Mouse (Mus musculus) embryonic facial prominence, embryonic 10.5 days (tissue): ENCODE results near the gene Nfix. TPM values are rescaled to one million over a fixed set of nuclear protein-coding genes. Genes with fewer than 3 reads are reported as not detected.

Experiments
- DNase-seq: peaks from one replicate; pipeline ENCODE4 v3.0.0-alpha.2; 2017; ENCODE audit warnings: low spot score
- H3K27ac ChIP-seq: fragments of 300-500 bp; sonication (generic); replicated peaks from 2 replicates; pipeline ENCODE4 v1.5.1; 2016; ENCODE audit warnings: mild to moderate bottlenecking
- H3K27me3 ChIP-seq: fragments of 300-500 bp; sonication (generic); replicated peaks from 2 replicates; pipeline ENCODE4 v1.6.1; 2016; ENCODE audit warnings: low read depth, mild to moderate bottlenecking; ENCODE audit not compliant: poor library complexity, severe bottlenecking
- H3K36me3 ChIP-seq: fragments of 300-500 bp; sonication (generic); replicated peaks from 2 replicates; pipeline ENCODE4 v1.6.1; 2016; ENCODE audit warnings: mild to moderate bottlenecking, moderate library complexity
- H3K4me1 ChIP-seq: fragments of 300-500 bp; sonication (generic); 2 replicates; pipeline ENCODE4 v1.6.1; 2016
- H3K4me3 ChIP-seq: fragments of 300-500 bp; sonication (generic); 2 replicates; pipeline ENCODE4 v1.5.1; 2016; ENCODE audit warnings: mild to moderate bottlenecking, moderate library complexity
- H3K9me3 ChIP-seq: fragments of 300-500 bp; sonication (generic); 2 replicates; pipeline ENCODE4 v1.6.1; 2016; ENCODE audit warnings: mild to moderate bottlenecking
- WGBS: fragments of 180-500 bp; shearing (Covaris S2); methylation state at CpG from one replicate; pipeline ENCODE4 v1.1.7; 2016; 5-methylcytosine and 5-hydroxymethylcytosine counted together
- polyA plus RNA-seq: library from polyadenylated mRNA; unstranded; fragments of >200 nt; fragmentation: Nextera tagmentation; extraction: Ambion mirVana; gene quantifications from 2 replicates; pipeline ENCODE4 v1.2.1, GENCODE M21; 2016

The Nfix gene
- polyA plus RNA-seq, result 0.29 and 0.77 TPM in 2 replicates

DNA sequence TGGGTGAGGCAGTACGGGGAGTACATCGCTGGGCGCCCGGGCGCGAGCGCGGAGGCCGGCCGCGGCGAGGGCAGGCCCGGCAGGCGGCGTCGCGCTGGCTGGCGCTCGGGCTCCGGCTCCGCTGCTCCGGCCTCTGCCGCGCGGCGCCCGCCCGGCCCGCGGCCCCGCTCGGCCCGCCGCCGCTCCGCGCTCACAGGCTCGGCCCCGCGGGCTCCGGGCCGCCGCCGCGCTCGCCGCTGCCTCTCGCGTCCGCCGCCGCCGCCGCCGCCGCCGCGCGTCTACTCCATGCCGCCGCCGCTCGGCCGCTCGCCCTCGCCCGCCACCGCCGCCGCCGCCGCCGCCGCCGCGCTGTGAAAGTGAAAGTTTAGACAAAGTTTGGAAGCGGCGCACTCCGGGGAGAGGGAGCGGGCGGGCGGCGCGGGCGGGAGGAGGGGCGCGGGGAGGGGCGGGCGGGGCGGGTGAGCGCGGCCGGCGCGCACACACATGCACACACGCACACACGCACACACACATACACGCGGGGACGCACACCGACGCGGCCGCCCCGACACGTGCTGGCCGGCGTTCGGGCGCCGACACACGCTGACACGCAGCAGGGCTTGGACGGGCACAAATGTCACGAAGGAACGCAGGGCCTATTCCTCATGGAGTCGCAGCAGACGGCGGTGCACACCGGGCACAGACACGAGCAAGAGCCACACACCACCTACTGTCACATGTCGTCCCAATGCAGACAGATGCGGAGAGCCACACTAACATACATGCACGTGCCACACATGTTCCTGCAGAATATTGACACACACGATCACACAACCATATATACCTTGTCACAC lies at the start of gene Nfix:
TSS of gene Nfix (minus strand) at position 346 of the 833 bp plus-strand sequence.
- WGBS, result 19% methylated on average over 105 of the region's 125 CpGs
- peak; percentile 67 for DNase-seq
- H3K4me1 ChIP-seq, result peaks cover 18% of the 10 kb centered on the region
- no peaks in the 10 kb centered on the region for H3K36me3 ChIP-seq
- peaks cover 97% of the 10 kb centered on the region for H3K27me3 ChIP-seq
- peak within 1 kb of the TSS; percentile 25 for H3K27ac ChIP-seq
- H3K4me3 ChIP-seq, result peak within 1 kb of the TSS; percentile 59
- no peaks in the 10 kb centered on the region for H3K9me3 ChIP-seq

DNA sequence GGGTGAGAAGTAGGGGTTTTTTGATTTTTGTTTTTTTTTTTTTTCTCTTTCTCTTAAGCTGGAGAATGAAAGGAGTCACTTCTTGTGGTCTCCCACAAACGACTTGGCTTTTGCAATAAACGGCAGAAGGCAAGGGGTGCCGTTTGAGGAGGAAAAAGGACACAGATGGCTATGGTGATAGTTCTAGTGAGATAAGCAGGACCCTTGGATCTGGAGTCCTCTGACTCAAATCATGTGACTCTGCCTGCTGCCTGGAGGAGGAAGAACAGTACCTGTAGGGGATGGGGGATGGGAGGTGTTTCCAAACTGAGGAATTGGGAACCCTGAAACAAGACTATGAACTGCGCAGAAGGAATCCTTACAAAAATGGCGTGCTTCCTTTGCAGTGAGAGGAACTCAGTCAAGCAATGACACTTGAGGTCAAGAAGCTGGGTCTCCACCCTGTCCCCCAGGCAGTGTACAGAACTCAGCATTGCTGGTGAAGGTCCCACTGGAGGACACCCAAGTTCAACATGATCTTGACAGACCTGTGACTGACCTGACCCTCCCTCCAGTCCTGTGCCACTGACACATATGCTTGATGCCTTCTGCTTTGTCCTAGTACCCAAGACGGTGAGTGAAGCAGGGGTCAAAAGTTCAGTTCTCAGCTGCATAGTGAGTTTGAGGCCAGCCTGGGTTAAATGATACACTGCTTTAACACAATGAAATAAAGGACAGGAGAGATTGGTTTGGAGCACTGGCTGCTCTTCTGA lies 47.7 kb upstream of the Nfix start:
- no peak for DNase-seq
- WGBS, result 54% methylated on average over 6 of the region's 6 CpGs
- Histone ChIP-seq H3K27ac (peak overlapping the region; percentile 98), H3K9me3 (no peaks in the 10 kb centered on the region), H3K36me3 (peaks cover 33% of the 10 kb centered on the region), H3K27me3 (no peaks in the 10 kb centered on the region), H3K4me1 (peaks cover 37% of the 10 kb centered on the region), H3K4me3 (peak overlapping the region; percentile 99)

DNA sequence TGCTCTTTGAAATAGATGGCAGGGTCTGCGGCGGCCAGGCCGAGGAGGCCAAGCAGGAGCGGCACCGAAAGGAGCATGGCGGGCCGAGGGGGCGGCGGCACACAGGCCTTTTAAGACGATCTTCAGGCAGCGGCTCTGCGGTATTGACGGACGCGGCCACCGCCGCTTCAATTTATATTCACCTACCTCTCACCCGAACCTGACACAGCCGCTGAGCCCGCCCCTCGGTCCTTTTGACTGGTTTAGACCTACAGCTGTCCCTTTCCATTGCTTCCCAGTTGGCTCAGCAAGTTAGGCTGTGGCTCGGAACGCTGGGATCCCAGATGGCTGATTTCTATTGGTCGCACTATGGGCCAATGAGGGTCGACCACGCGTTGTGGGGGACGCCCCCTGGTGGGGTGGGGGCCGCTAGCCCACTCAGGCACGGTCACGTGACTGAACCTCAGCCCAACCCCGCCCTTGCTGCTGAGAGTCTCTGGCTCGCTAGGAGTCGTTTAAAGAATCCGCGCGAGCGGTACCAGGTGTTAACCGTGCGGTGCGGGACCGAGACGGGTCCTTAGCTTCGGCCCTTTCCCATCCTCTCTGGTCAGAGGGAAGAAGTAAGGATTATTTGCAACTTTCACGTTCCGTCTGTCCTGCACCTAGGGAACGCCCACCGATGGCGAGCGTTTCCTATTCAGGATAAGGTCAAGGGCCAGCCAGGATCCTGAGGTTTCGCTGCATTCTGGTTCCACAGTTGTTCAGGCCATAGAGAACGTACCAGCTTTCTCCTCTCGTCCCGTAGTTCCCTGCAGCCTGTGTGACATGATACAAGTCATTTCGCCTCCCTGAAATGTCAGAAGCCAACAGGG lies 46.8 kb upstream of the Nfix start, which contains the start of gene Calr:
TSS of gene Calr (minus strand) at position 213 of the 851 bp plus-strand sequence.
- Histone ChIP-seq H3K4me3 (peak within 1 kb of the TSS; percentile 99), H3K4me1 (peaks cover 39% of the 10 kb centered on the region), H3K27ac (peak within 1 kb of the TSS; percentile 98), H3K36me3 (peaks cover 42% of the 10 kb centered on the region), H3K9me3 (no peaks in the 10 kb centered on the region), H3K27me3 (no peaks in the 10 kb centered on the region)
- WGBS, result under 1% methylated on average over 55 of the region's 55 CpGs
- peak; percentile 100 for DNase-seq

DNA sequence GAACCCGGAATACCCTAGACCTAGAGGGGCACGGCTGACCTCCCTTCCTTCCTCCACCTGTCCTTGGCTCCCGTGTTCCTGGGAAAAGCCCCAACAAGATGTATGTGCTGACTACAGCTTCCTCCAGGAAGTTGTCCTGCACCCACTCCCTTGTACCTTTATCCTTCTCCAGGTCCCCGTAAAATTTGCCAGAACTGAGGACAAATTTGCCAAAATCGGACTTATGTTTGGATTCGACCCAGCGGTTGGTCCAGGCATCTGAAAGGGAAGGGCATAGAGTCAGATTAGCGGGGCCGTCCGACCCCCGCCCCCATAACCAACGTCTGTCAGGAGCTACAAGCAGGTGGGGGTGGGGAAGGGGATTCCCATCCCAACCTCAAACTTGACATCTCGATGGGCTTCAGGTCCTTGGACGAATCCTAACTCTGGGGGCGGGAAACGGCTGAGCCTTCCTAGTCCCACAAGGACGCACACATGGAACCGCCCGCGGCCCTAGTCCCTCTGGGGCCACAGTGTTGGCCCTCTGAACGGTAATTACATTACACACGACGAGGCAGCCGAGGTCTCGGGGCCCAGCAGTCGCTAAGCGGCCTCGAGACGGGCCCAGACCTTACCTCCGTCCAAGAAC lies 46.1 kb upstream of the Nfix start:
- peaks cover 39% of the 10 kb centered on the region for H3K4me1 ChIP-seq
- WGBS, result under 1% methylated on average over 30 of the region's 30 CpGs
- peaks cover 50% of the 10 kb centered on the region for H3K36me3 ChIP-seq
- no peaks in the 10 kb centered on the region for H3K9me3 ChIP-seq
- peak overlapping the region; percentile 98 for H3K27ac ChIP-seq
- no peaks in the 10 kb centered on the region for H3K27me3 ChIP-seq
- DNase-seq, result no peak
- H3K4me3 ChIP-seq, result peak overlapping the region; percentile 99

DNA sequence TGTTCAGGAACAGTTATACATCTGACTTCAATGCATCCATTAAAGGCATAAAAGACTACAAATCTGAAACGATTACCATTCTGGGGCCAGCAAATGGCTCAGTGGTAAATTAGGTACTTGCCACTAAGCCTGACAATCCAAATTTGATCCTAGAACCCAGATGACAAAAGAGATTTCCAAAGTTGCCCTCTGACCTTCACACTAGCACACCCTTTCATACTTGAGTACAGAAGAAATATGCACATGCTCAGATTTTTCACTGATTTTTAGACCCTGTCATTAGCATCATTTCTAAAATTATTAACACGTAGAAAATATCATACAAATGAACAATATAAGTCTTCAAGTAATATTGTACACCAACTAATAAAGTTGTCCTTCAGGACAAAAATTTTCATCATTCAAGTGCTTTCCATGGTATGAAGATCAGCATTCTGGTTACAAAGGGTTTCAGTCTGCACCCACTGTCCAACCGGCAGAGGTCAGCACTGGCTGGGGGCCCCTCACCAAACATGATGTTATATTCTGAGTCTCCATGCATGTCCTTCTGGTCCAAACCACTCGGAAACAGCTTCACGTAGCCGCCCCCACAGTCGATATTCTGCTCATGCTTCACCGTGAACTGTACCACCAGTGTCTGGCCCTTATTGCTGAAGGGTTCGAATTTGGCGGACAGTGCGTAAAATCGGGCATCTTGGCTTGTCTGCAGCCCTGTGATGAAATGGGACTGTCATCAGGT lies 45.4 kb upstream of the Nfix start:
- Histone ChIP-seq H3K4me3 (peak overlapping the region; percentile 99), H3K4me1 (peaks cover 39% of the 10 kb centered on the region), H3K27ac (peak overlapping the region; percentile 98), H3K27me3 (no peaks in the 10 kb centered on the region), H3K36me3 (peaks cover 53% of the 10 kb centered on the region), H3K9me3 (no peaks in the 10 kb centered on the region)
- DNase-seq, result peak; percentile 63
- 20% methylated on average over 12 of the region's 12 CpGs for WGBS

DNA sequence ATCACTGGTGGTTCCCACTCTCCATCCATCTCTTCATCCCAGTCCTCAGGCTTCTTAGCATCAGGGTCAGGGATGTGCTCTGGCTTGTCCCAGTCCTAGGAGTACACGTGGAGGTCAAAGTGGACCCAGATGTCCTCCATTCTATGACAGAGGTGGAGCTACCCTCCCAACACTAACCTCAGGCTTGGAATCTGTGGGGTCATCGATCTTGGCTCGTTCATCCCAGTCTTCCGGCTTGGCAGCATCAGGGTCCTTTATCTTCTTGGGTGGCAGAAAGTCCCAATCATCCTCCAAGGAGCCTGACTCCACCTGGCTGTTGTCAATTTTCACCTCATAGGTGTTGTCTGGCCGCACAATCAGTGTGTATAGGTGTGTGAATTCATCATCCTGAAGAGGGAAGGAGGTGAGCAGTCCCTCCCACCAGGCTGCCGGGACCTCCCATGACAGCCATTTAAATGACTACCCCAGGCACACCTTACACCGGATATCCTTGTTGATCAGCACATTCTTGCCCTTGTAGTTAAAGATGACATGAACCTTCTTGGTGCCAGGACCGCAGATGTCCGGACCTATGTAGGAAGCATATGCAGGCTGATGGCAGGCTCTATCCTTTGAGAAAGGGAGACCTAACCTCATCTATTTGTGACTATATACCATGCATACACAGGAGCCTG lies 44.4 kb upstream of the Nfix start:
- peak overlapping the region; percentile 99 for H3K4me3 ChIP-seq
- H3K27me3 ChIP-seq, result no peaks in the 10 kb centered on the region
- H3K4me1 ChIP-seq, result peaks cover 43% of the 10 kb centered on the region
- WGBS, result 90% methylated on average over 9 of the region's 9 CpGs
- peaks cover 53% of the 10 kb centered on the region for H3K36me3 ChIP-seq
- H3K9me3 ChIP-seq, result no peaks in the 10 kb centered on the region
- H3K27ac ChIP-seq, result no peak overlapping the region
- no peak for DNase-seq

DNA sequence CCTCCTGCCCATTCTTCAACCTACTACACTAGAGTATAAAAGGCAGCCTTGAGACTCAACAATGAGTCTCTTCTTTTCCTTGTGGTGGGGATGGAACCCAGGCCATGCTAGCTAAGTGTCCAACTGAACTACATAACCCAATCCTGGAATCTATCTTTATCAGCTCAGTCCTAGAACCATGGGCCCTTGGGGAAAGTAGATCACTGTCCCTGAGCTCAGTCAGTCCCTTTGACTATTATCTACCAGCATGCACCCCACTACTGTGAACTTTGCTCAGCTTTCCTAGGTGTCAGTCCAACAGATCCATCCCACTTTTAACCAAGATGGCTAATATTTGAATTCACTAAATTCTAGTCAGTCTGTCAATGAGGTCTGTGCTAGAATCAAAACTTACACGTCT lies 41.4 kb upstream of the Nfix start:
- no peak for DNase-seq
- H3K36me3 ChIP-seq, result peaks cover 81% of the 10 kb centered on the region
- H3K4me3 ChIP-seq, result no peak overlapping the region
- WGBS, result 79% methylated on average over 1 of the region's 1 CpGs
- no peaks in the 10 kb centered on the region for H3K27me3 ChIP-seq
- no peaks in the 10 kb centered on the region for H3K9me3 ChIP-seq
- H3K4me1 ChIP-seq, result peaks cover 60% of the 10 kb centered on the region
- no peak overlapping the region for H3K27ac ChIP-seq

DNA sequence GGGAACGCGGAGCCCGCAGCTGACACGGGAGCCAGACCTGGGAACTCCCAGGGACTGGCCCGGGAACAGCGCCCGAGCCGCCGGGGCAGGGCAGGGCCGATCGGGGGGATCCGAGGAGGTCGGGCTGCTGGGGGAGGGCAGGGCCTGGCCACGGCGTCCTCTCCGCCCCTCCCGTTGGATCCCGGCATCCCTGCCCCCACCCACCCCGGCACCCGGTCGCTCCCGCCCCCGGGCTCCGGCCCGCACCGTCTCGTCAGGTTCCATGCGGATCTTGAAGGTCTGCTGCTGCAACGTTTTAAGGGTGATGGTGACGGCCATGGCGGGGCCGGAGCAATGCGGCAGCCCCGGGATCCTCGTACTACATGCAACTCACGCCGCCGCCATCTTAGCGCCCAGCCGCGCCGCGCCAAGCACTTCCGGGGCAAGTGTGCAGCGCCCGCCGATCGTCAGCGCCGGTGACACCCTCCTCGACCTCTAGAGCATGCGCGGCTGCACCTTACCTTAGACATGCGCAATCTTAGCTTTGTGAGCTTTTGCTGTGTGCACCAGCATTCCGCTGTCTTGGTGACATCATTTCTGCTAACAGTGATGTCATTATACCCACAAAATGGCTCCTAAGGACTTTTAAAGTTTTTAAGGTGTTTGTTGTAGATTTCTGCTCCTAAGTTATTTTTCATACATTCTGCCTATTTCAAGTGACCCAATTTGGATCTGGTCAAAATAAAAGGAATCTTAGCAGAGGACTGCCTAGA lies 40.3 kb upstream of the Nfix start, which contains the start of gene Rad23a:
TSS of gene Rad23a (minus strand) at position 418 of the 752 bp plus-strand sequence.
- H3K36me3 ChIP-seq, result peaks cover 85% of the 10 kb centered on the region
- peak within 1 kb of the TSS; percentile 98 for H3K4me3 ChIP-seq
- peak; percentile 95 for DNase-seq
- H3K27ac ChIP-seq, result peak within 1 kb of the TSS; percentile 97
- H3K27me3 ChIP-seq, result no peaks in the 10 kb centered on the region
- 1% methylated on average over 55 of the region's 55 CpGs for WGBS
- no peaks in the 10 kb centered on the region for H3K9me3 ChIP-seq
- peaks cover 64% of the 10 kb centered on the region for H3K4me1 ChIP-seq

DNA sequence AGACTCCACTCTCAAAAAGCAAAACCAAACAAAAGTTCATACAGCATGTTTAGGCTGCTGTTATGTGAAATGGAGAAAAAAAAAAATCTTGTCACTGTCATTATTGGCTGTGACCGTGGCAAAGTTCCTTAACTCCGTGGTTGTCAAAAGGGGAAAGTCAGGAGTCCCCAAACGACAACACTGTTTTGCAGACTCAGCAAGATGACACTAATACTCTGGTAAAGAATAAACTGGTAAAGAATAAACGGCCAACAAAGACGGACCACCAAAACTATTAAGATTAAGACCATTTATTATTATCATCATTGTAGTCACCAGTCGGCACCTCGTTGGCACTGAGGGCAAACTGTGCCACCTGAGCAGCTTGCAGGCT lies 39.7 kb upstream of the Nfix start:
- H3K4me1 ChIP-seq, result peaks cover 59% of the 10 kb centered on the region
- 5% methylated on average over 7 of the region's 7 CpGs for WGBS
- H3K36me3 ChIP-seq, result peaks cover 85% of the 10 kb centered on the region
- H3K27ac ChIP-seq, result peak overlapping the region; percentile 97
- H3K4me3 ChIP-seq, result peak overlapping the region; percentile 98
- no peaks in the 10 kb centered on the region for H3K9me3 ChIP-seq
- no peaks in the 10 kb centered on the region for H3K27me3 ChIP-seq
- no peak for DNase-seq

DNA sequence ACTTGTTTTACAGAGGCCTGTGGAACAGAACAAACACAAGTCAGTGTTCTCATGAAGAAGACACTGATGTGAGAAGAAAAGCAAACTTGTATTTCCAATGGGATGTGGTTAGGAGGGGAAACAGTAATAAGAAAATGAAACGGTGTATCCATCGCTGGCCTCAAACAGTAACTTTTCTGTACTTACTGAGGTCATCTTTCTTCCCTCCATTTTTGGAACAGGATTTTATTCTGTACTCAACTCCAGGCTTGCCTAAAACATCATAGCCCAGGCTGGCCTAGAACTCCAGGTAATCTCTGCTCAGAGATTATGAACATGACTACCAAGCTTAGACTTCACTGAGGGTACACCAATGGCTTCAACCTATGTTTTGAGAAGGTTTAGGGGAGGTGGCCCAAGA lies 39.3 kb upstream of the Nfix start:
- H3K9me3 ChIP-seq, result no peaks in the 10 kb centered on the region
- H3K27ac ChIP-seq, result no peak overlapping the region; the same call in 1 of the 2 replicates
- 98% methylated on average over 2 of the region's 2 CpGs for WGBS
- peaks cover 85% of the 10 kb centered on the region for H3K36me3 ChIP-seq
- peak overlapping the region; percentile 98 for H3K4me3 ChIP-seq
- H3K4me1 ChIP-seq, result peaks cover 54% of the 10 kb centered on the region
- no peaks in the 10 kb centered on the region for H3K27me3 ChIP-seq
- no peak for DNase-seq
